ENCODE assay signal across 14 mouse cellular contexts in the genomic region with DNA sequence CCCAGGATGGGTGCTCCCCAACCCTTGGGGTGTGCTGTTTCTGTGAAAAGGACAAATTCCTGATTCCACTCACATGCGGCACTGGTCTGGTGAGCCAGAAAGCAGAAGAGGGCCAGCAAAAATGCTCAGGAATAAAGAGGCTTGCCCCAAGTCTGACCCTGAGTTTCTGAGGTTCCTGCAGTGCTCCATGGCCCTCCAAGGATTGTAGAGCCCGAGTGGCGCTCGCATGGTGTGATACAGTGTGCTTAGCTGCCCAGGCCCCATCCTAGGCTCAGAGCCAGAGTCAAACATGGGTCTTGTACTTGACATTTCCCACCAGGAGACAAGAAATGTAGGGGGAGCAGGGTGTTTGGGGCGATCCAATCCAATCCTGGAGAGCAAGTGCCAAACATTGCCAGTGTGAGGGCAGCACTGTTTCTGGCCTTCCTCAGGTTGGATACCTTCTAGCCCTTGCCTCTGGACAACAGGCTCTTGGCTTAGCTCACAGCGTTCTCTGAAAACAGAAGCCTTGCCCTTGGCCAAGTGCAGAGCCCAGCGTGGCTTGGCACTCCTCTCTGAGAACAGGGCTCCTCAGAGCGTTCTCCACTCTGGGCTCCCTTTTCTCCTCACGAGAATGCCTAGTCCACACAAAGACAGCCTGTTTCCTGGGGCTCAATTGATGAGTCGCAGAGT. TPM values are rescaled to one million over a fixed set of nuclear protein-coding genes. Genes with fewer than 3 reads are reported as not detected.
DNase-seq lines count a peak whose midpoint lies in the region; ATAC-seq and TF ChIP-seq lines count a peak whose summit lies in the region.
"Had no signal": no experiment of that assay in that cellular context is flagged by ENCODE, and none has a peak within 500 bp of the region (broad histone marks: within the 10 kb centered on the region; RNA-seq: fewer than 3 reads in every experiment).

No protein-coding gene starts in this region.

- no peak for ATAC-seq in hindbrain, embryonic 14.5 days (ENCODE audit: low FRiP score)
- ATAC-seq in hindbrain, embryonic 11.5 days (ENCODE audit: low FRiP score), result no peak
- no peak for ATAC-seq in liver, postnatal 0 days

- 0 out of 2 replicates have a peak overlapping the region, but pooled peaks have one; percentile 6 for H3K27ac ChIP-seq in hindbrain, embryonic 14.5 days
- no peak overlapping the region for H3K27ac ChIP-seq in hindbrain, embryonic 11.5 days (ENCODE audit: low read depth, low read length)
- H3K27ac ChIP-seq in liver, postnatal 0 days (ENCODE audit: low read depth), result no peak overlapping the region
- H3K27ac ChIP-seq: kidney, postnatal 0 days had no signal

- WGBS in hindbrain, embryonic 14.5 days, result 74% methylated on average over 10 of the region's 10 CpGs
- 93% methylated on average over 10 of the region's 10 CpGs for WGBS in hindbrain, embryonic 11.5 days
- WGBS in liver, postnatal 0 days (ENCODE audit: insufficient replicate concordance), result 89% methylated on average over 10 of the region's 10 CpGs

- H3K4me3 ChIP-seq in hindbrain, embryonic 14.5 days (replicated peaks; ENCODE audit: low read length), result no peak overlapping the region
- no peak overlapping the region for H3K4me3 ChIP-seq in hindbrain, embryonic 11.5 days (ENCODE audit: low read depth, low read length)
- H3K4me3 ChIP-seq in liver, postnatal 0 days (ENCODE audit: low read depth, low read length), result no peak overlapping the region
- H3K4me3 ChIP-seq: myocyte had no signal

- no peak for TF ChIP-seq EP300 in liver, postnatal 0 days (IDR thresholded peaks at IDR 0.05; ENCODE audit: low read depth)

- no peak for DNase-seq in hindbrain, embryonic 14.5 days (ENCODE audit: low spot score)
- DNase-seq in hindbrain, embryonic 11.5 days (ENCODE audit: low spot score), result no peak
- peak; percentile 47 for DNase-seq in MN1 (ENCODE audit: low spot score)
- DNase-seq in brain, embryonic 14.5 days (ENCODE audit: low read depth), result peak; percentile 25
- DNase-seq in fibroblast of lung, adult 2 months (ENCODE audit: low read depth), result peak; percentile 70
- DNase-seq in kidney, postnatal 36 days, result no peak
- DNase-seq in liver, postnatal 0 days, result no peak
- DNase-seq in ovary, postnatal 14 days (ENCODE audit: low spot score), result no peak
- DNase-seq: heart, postnatal 4 days; liver; right cerebral cortex, postnatal 25 days had no signal

- no peak overlapping the region for H3K4me2 ChIP-seq in hindbrain, embryonic 14.5 days (replicated peaks)
- no peak overlapping the region for H3K4me2 ChIP-seq in hindbrain, embryonic 11.5 days (replicated peaks; ENCODE audit: low read depth, low read length)
- H3K4me2 ChIP-seq in liver, postnatal 0 days (ENCODE audit: low read depth, low read length), result no peak overlapping the region

- peaks cover 21% of the 10 kb centered on the region for H3K4me1 ChIP-seq in hindbrain, embryonic 14.5 days (replicated peaks; ENCODE audit: control insufficient read depth, insufficient read depth, low read length)
- peaks cover 6% of the 10 kb centered on the region for H3K4me1 ChIP-seq in hindbrain, embryonic 11.5 days (replicated peaks; ENCODE audit: control insufficient read depth, insufficient read depth, low read length)
- peaks cover 13% of the 10 kb centered on the region for H3K4me1 ChIP-seq in liver, postnatal 0 days (ENCODE audit: insufficient read depth)

- no peaks in the 10 kb centered on the region for H3K27me3 ChIP-seq in hindbrain, embryonic 14.5 days (ENCODE audit: control insufficient read depth, insufficient read depth, low read length)
- H3K27me3 ChIP-seq in hindbrain, embryonic 11.5 days (ENCODE audit: control insufficient read depth, insufficient read depth, low read length), result no peaks in the 10 kb centered on the region
- no peaks in the 10 kb centered on the region for H3K27me3 ChIP-seq in liver, postnatal 0 days (ENCODE audit: insufficient read depth, low read length)
- H3K27me3 ChIP-seq: CH12.LX had no signal

- peaks cover 13% of the 10 kb centered on the region for H3K36me3 ChIP-seq in hindbrain, embryonic 14.5 days (replicated peaks; ENCODE audit: control insufficient read depth, insufficient read depth)
- H3K36me3 ChIP-seq in hindbrain, embryonic 11.5 days (ENCODE audit: control insufficient read depth, insufficient read depth, low read length), result no peaks in the 10 kb centered on the region
- H3K36me3 ChIP-seq in liver, postnatal 0 days (replicated peaks; ENCODE audit: insufficient read depth, low read length), result peaks cover 21% of the 10 kb centered on the region

- no peak for TF ChIP-seq CTCF in brain, embryonic 14.5 days (IDR thresholded peaks at IDR 0.05; ENCODE audit: borderline replicate concordance, extremely low read depth, insufficient read depth, insufficient read length)
- no peak for TF ChIP-seq CTCF in liver, postnatal 0 days (IDR thresholded peaks at IDR 0.05; ENCODE audit: low read depth)

- H3K9ac ChIP-seq in hindbrain, embryonic 14.5 days, result no peak overlapping the region
- H3K9ac ChIP-seq in hindbrain, embryonic 11.5 days (ENCODE audit: low read depth, low read length), result no peak overlapping the region
- H3K9ac ChIP-seq in liver, postnatal 0 days (replicated peaks), result no peak overlapping the region

- H3K9me3 ChIP-seq in hindbrain, embryonic 14.5 days (ENCODE audit: control insufficient read depth, low read length), result no peaks in the 10 kb centered on the region
- no peaks in the 10 kb centered on the region for H3K9me3 ChIP-seq in hindbrain, embryonic 11.5 days (ENCODE audit: control insufficient read depth, low read length)
- H3K9me3 ChIP-seq in liver, postnatal 0 days (ENCODE audit: low read length), result no peaks in the 10 kb centered on the region

- no peak for TF ChIP-seq POLR2A in brain, embryonic 14.5 days (IDR thresholded peaks at IDR 0.05; ENCODE audit: borderline replicate concordance, extremely low read depth, insufficient read depth, insufficient read length, poor library complexity, severe bottlenecking)

RNA-seq across cellular contexts. Expression of a gene that starts 5.4 kb away (rescaled TPM):
- 85.5 and 100.0 TPM in 2 replicates for polyA plus RNA-seq in hindbrain, embryonic 14.5 days (2014; fragmentation: Nextera tagmentation; extraction: Ambion mirVana)
- 66.2 and 67.1 TPM in 2 replicates for polyA plus RNA-seq in hindbrain, embryonic 11.5 days (2014; fragmentation: Nextera tagmentation; extraction: Ambion mirVana)
- 30.8 and 34.4 TPM in 2 replicates for polyA plus RNA-seq in brain, embryonic 14.5 days (2012; rRNA removed)
- 57.0 and 57.3 TPM in 2 replicates for polyA plus RNA-seq in liver, postnatal 0 days (2015; fragmentation: Nextera tagmentation; extraction: Ambion mirVana)

RNA-seq across cellular contexts. Expression of a gene that starts 15.9 kb away (rescaled TPM):
- polyA plus RNA-seq in hindbrain, embryonic 14.5 days (2014; fragmentation: Nextera tagmentation; extraction: Ambion mirVana), result 183 and 199 TPM in 2 replicates
- polyA plus RNA-seq in hindbrain, embryonic 11.5 days (2014; fragmentation: Nextera tagmentation; extraction: Ambion mirVana), result 25.2 and 25.7 TPM in 2 replicates
- polyA plus RNA-seq in brain, embryonic 14.5 days (2012; rRNA removed), result 89.4 and 128 TPM in 2 replicates
- 0.52 and 0.59 TPM in 2 replicates for polyA plus RNA-seq in liver, postnatal 0 days (2015; fragmentation: Nextera tagmentation; extraction: Ambion mirVana)

RNA-seq across cellular contexts. Expression of a gene that starts 40.0 kb away (rescaled TPM):
- 89.0 and 103 TPM in 2 replicates for polyA plus RNA-seq in hindbrain, embryonic 14.5 days (2014; fragmentation: Nextera tagmentation; extraction: Ambion mirVana)
- polyA plus RNA-seq in hindbrain, embryonic 11.5 days (2014; fragmentation: Nextera tagmentation; extraction: Ambion mirVana), result 31.1 and 33.7 TPM in 2 replicates
- 75.6 and 78.9 TPM in 2 replicates for polyA plus RNA-seq in brain, embryonic 14.5 days (2012; rRNA removed)
- polyA plus RNA-seq in liver, postnatal 0 days (2015; fragmentation: Nextera tagmentation; extraction: Ambion mirVana), result 9.8 and 10.1 TPM in 2 replicates

RNA-seq across cellular contexts. Expression of a gene that starts 48.6 kb away (rescaled TPM):
- 252 and 281 TPM in 2 replicates for polyA plus RNA-seq in hindbrain, embryonic 14.5 days (2014; fragmentation: Nextera tagmentation; extraction: Ambion mirVana)
- 155 and 169 TPM in 2 replicates for polyA plus RNA-seq in hindbrain, embryonic 11.5 days (2014; fragmentation: Nextera tagmentation; extraction: Ambion mirVana)
- polyA plus RNA-seq in brain, embryonic 14.5 days (2012; rRNA removed), result 262 and 283 TPM in 2 replicates
- polyA plus RNA-seq in liver, postnatal 0 days (2015; fragmentation: Nextera tagmentation; extraction: Ambion mirVana), result 86.7 and 87.0 TPM in 2 replicates

RNA-seq across cellular contexts. Expression of a gene that starts 49.0 kb away (rescaled TPM):
- polyA plus RNA-seq in hindbrain, embryonic 14.5 days (2014; fragmentation: Nextera tagmentation; extraction: Ambion mirVana), result 117 and 130 TPM in 2 replicates
- polyA plus RNA-seq in hindbrain, embryonic 11.5 days (2014; fragmentation: Nextera tagmentation; extraction: Ambion mirVana), result 184 and 186 TPM in 2 replicates
- polyA plus RNA-seq in brain, embryonic 14.5 days (2012; rRNA removed), result 85.1 and 103 TPM in 2 replicates
- 61.5 and 63.0 TPM in 2 replicates for polyA plus RNA-seq in liver, postnatal 0 days (2015; fragmentation: Nextera tagmentation; extraction: Ambion mirVana)

Comparison
In these comparisons a context has a peak if more than half of its experiments do, and no peak if none do; other contexts are left out.
1. DNase-seq: peak in MN1 (single experiment), brain, embryonic 14.5 days (single experiment) and fibroblast of lung, adult 2 months (single experiment); none in hindbrain, embryonic 14.5 days (single experiment), hindbrain, embryonic 11.5 days (single experiment), kidney, postnatal 36 days (0 of 2), liver, postnatal 0 days (single experiment) and ovary, postnatal 14 days (single experiment).
2. RNA of a gene that starts 15.9 kb away (polyA plus RNA-seq): 183 to 199 TPM in hindbrain, embryonic 14.5 days, 89.4 to 128 TPM in brain, embryonic 14.5 days and 25.2 to 25.7 TPM in hindbrain, embryonic 11.5 days; 0.52 to 0.59 TPM in liver, postnatal 0 days; every median in the first group is over 10 times any median in the second.